Mouse (Mus musculus) common myeloid progenitor, adult 5-6 weeks (primary cell): ENCODE results near the gene Actr5. TPM values are rescaled to one million over a fixed set of nuclear protein-coding genes. Genes with fewer than 3 reads are reported as not detected.
A peak's percentile ranks its signal among the peaks of the same experiment; 100 is the strongest.

Experiments
- ATAC-seq: replicated peaks from 2 replicates; pipeline ENCODE4 v1.8.0; 2016; ENCODE audit warnings: low read depth, mild to moderate bottlenecking, moderate TSS enrichment, inconsistent platforms; ENCODE audit not compliant: poor library complexity, severe bottlenecking
- total RNA-seq: library from RNA; stranded (forward); fragments of 200-1000, 187-1606 nt; gene quantifications from 2 replicates; pipeline ENCODE4 v1.2.3, GENCODE M21; 2017

Actr5 gene
- total RNA-seq, 1 experiment from 2014 or later = 15.3 TPM

- ATAC-seq = peak; percentile 59
These were observed 10.9 kb upstream of the Actr5 start for GRCm38 (mm10) chr2:158613541-158614417.

GRCm38 (mm10) chr2:158614418-158614955, 10.2 kb upstream of the Actr5 start:
- no peak for ATAC-seq

- ATAC-seq = no peak
These were observed 9.5 kb upstream of the Actr5 start for GRCm38 (mm10) chr2:158615161-158615680.

DNA sequence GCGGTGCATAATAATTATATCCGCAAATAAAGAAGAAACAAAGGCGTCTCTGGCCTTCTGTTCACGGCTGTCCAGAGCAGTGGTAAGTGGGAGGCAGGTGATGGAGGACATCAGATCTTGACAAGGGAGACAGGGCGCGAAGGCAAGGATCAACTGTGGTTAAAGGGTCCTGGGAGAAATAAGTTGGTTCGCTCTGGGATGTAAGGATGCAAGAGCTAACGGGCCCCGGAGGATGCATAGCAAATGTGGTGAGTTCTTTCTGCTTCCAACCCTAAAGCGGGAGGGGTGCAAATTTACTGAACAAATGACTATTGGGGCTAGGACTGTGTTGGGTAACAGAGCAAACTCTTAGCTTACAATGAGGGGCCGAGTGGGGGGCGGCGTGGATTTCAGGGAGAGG, 9.0 kb upstream of the Actr5 start:
- no peak for ATAC-seq

DNA sequence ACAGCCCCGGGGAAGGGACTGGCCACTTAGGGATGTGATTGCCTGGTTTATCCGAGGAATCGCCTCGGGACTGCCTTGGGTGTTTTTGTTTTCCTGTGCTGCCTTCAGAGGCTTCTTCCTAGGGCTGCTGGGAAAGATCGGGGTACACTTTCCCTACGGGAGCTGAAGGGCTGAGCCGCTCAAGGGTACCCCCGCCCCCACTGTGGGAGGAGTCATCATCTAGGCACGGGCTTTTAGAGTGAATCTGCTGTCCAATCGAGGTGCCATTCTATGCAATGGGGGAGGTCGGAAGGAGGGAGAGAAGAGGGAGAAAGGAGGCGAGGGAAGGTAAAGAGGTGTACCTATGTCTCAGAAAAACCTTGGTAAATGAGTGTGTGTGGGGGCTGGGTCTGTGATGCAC, 8.4 kb upstream of the Actr5 start:
- no peak for ATAC-seq

DNA sequence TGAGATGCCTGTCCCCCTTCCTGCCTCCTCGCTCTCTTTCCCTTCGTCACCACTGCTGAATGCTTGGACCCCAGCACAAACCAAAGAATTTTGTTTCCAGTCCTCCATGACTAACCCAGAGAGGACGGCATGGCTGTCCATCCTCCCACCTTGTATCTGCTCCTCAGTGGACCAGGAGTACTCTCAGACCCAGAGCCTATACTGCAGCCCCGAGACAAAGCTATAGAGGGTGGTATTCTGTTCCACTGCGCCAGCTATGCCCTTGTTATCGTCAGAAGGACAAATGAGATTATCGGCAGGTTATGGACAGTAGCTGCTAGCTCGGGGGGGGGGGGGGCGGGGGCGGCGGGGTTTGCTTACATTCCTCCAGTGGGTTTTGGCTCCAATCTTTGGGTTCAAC, 7.9 kb upstream of the Actr5 start:
- ATAC-seq = no peak

DNA sequence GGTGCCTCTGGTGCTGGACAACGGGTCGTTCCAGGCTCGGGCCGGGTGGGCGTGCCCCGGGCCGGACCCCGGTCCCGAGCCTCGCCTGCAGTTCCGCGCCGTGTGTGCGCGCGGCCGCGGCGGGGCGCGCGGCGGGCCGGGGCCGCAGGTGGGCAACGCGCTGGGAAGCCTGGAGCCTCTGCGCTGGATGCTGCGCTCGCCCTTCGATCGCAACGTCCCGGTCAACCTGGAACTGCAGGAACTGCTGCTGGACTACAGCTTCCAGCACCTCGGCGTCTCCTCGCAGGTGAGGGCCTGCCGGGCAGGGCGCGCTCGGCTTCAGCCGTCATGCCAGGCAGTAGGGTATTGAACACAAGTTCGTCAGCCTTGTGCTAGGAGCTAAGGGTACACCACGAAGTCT, 543 bp downstream of the Actr5 start:
- ATAC-seq = peak; percentile 2; the same call in 1 of the 2 replicates

DNA sequence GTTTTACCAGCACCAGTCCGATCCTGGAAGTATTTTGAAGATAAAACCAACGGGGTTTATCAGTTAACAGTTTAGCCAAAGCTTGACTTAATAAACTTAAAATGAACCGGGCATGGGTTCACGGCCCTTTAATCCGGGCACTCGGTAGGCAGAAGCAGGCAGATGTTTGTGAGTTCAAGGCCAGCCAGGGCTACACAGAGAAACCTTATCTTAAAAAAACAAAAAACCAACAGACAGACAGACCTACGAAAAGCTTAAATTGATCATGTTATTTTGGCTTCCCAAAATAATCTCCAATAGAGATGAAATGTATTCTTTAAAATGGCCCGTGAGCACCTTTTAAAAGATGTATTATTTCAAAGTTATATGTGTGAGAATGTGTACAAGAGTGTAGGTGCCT, 1.0 kb downstream of the Actr5 start:
- ATAC-seq = no peak

- ATAC-seq = no peak; the same call in 1 of the 2 replicates
These were observed 4.2 kb downstream of the Actr5 start for GRCm38 (mm10) chr2:158628858-158629257.

DNA sequence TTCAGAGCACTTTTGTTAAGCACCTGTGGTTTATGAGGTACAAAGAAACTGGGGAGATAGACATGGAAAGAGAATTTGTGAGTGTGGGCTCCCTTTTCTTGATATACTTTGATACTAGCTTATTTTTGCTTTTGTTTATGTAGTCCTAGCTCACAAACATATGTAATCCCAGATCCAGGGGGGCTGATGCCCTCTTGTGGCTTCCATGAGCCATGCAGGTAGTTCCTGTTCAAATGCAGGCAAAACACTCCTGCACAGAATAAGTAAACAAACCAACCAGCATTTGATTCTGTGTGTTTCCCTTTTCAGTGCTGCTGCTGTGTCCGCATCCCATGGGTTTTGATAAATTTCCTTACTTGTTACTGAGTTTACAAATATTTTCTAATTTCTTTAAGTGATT, 4.7 kb downstream of the Actr5 start:
- no peak for ATAC-seq

DNA sequence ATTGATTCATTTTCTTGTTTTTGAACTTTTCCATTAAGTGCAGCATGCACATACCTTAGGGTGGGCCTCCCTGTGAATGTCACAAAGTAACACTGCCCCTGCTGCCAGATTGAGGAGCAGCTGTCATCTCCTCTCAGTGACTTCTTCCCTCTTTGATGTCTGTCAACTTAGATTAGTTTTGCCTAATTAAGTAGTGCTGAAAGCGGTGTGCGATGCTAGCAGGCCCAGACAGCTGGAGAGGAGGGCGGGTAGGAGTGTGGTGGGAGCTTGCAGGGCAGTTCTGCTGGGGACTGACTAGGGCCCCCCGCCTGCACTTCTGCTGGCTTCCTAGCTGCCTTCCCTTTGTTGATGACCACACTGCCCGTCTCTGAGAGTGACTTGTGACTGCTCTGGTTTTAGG, 7.2 kb downstream of the Actr5 start:
- 0 out of 2 replicates have a peak, but pooled peaks have one; percentile 9 for ATAC-seq

GRCm38 (mm10) chr2:158641869-158642268, 17.2 kb downstream of the Actr5 start:
- ATAC-seq = peak; percentile 84

DNA sequence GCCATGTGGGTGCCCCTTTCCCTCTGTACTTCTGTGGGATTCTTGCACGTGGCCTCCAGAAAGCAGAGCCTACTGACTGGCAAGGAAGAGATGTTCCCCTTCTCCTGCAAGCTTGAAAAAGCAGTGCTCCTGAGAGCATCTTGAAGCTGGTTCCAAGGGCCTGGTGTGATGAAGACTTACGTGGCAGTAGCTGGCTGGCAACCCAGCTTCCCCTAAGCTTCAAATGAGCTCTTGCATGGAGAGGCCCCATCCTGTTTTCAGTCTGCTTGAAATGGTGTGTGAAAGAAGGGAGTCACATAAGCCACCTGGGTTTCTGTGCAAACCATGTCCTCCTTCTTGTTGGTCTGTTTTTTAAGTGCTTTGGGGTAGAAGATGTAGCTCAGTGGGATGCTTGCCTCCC, 17.9 kb downstream of the Actr5 start:
- ATAC-seq = no peak

- no peak for ATAC-seq
These were observed 19.1 kb downstream of the Actr5 start for GRCm38 (mm10) chr2:158643791-158644190.

- ATAC-seq = peak; percentile 74
These were observed 26.6 kb downstream of the Actr5 start for GRCm38 (mm10) chr2:158651159-158651908.

- peak; percentile 85 for ATAC-seq
These were observed 28.3 kb downstream of the Actr5 start for GRCm38 (mm10) chr2:158652985-158653384.

GRCm38 (mm10) chr2:158654717-158655116, 30.0 kb downstream of the Actr5 start:
- no peak for ATAC-seq

- ATAC-seq = no peak
These were observed 31.1 kb downstream of the Actr5 start for GRCm38 (mm10) chr2:158655806-158656205.

- peak; percentile 78 for ATAC-seq
These were observed 34.1 kb downstream of the Actr5 start for GRCm38 (mm10) chr2:158658822-158659221.

- ATAC-seq = no peak
These were observed 34.7 kb downstream of the Actr5 start for GRCm38 (mm10) chr2:158659346-158659745.

- no peak for ATAC-seq
These were observed 40.4 kb downstream of the Actr5 start, which contains the start of gene Ppp1r16b for GRCm38 (mm10) chr2:158665098-158665497. Gene Ppp1r16b (plus strand): TSS chr2:158665398.
